Mouse (Mus musculus) midbrain, postnatal 0 days (tissue): Measurements from ENCODE around the gene Ccdc130. TPM values are rescaled to one million over a fixed set of nuclear protein-coding genes. Genes with fewer than 3 reads are reported as not detected.
"Not testable (repeated sequence)": the region's sequence is repeated elsewhere in the genome, so short reads cannot be mapped to it uniquely, and the experiment has no call there.

ENCODE experiments used
- ATAC-seq: fragments of 200-750 bp; cut with Nextera tagmentation; 2 replicates; pipeline ENCODE4 v1.8.0; 2017; ENCODE audit warnings: moderate number of reproducible peaks, mild to moderate bottlenecking, moderate TSS enrichment, moderate library complexity; ENCODE audit not compliant: low FRiP score
- DNase-seq: peaks from one replicate; pipeline ENCODE4 v3.0.0-alpha.2; 2015; ENCODE audit warnings: low spot score
- H3K27ac ChIP-seq: fragments of 300-500 bp; sonication (generic); 2 replicates; pipeline ENCODE4 v1.5.1; 2014; ENCODE audit warnings: low read depth, mild to moderate bottlenecking, low read length, mixed read lengths
- H3K27me3 ChIP-seq: fragments of 300-500 bp; sonication (generic); 2 replicates; pipeline ENCODE4 v1.6.1; 2014; ENCODE audit warnings: low read length, control low read depth, mixed read lengths; ENCODE audit not compliant: insufficient read depth
- H3K36me3 ChIP-seq: fragments of 300-500 bp; sonication (generic); 2 replicates; pipeline ENCODE4 v1.6.1; 2014; ENCODE audit warnings: low read length, control low read depth, mixed read lengths; ENCODE audit not compliant: insufficient read depth
- H3K4me1 ChIP-seq: fragments of 300-500 bp; sonication (generic); 2 replicates; pipeline ENCODE4 v1.6.1; 2014; ENCODE audit warnings: mild to moderate bottlenecking, control low read depth, antibody characterized with exemption, low read length, mixed read lengths; ENCODE audit not compliant: insufficient read depth
- H3K4me2 ChIP-seq: fragments of 300-500 bp; sonication (generic); 2 replicates; pipeline ENCODE4 v1.6.1; 2014; ENCODE audit warnings: low read depth, mild to moderate bottlenecking, low read length, mixed read lengths; ENCODE audit not compliant: poor library complexity, severe bottlenecking
- H3K4me3 ChIP-seq: fragments of 300-500 bp; sonication (generic); 2 replicates; pipeline ENCODE4 v1.5.1; 2014; ENCODE audit warnings: low read depth, mild to moderate bottlenecking, low read length, moderate library complexity
- H3K9ac ChIP-seq: fragments of 300-500 bp; sonication (generic); replicated peaks from 2 replicates; pipeline ENCODE4 v1.6.1; 2014; ENCODE audit warnings: mild to moderate bottlenecking, low read length, moderate library complexity, mixed read lengths; ENCODE audit not compliant: poor library complexity, severe bottlenecking
- H3K9me3 ChIP-seq: fragments of 300-500 bp; sonication (generic); 2 replicates; pipeline ENCODE4 v1.6.1; 2016; ENCODE audit warnings: low read length, control low read depth
- CTCF ChIP-seq: IDR thresholded peaks from 2 replicates; pipeline ENCODE4 v1.5.1; 2016; ENCODE audit warnings: antibody characterized with exemption, mild to moderate bottlenecking
- WGBS: fragments of 180-500 bp; shearing (Covaris S2); extraction: QIAGEN DNeasy Blood & Tissue Kit; methylation state at CpG from one replicate; pipeline ENCODE4 v1.1.7; 2014; 5-methylcytosine and 5-hydroxymethylcytosine counted together
- polyA plus RNA-seq: library from polyadenylated mRNA; unstranded; fragments of >200 nt; fragmentation: Nextera tagmentation; extraction: Ambion mirVana; gene quantifications from 2 replicates; pipeline ENCODE4 v1.2.1, GENCODE M21; 2015
- total RNA-seq: library from RNA; depleted of rRNA; stranded (reverse); fragments of >200 nt; gene quantifications from 2 replicates; pipeline ENCODE4 v1.2.3, GENCODE M21; 2014

Gene Ccdc130
- total and polyA plus RNA-seq, 2 experiments from 2014 or later, result 13.6 to 14.0 TPM

DNA sequence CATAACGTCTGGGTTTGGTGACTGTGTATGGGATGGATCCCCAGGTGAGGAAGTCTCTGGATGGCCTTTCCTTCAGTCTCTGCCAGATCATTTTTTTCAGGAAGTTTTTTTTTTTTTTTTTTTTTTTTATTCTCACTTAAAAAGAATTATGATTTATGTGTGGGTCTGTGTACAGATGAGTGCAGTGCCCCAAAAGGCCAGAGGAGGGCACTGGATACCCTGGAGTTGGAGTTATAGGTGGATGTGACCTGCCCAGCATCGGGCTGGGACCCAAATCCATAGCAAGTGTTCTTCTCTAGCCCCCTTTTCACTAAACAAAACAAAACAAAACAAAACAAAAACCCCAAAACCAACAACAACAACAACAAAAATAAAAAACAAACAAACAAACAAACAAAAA lies 18.7 kb upstream of the Ccdc130 start:
- DNase-seq (no peak), ATAC-seq (no peak)
- no peaks in the 10 kb centered on the region for H3K4me1 ChIP-seq
- H3K4me2 ChIP-seq, result no peak overlapping the region
- peak; percentile 54 for TF ChIP-seq CTCF
- H3K4me3 ChIP-seq, result no peak overlapping the region
- no peaks in the 10 kb centered on the region for H3K27me3 ChIP-seq
- H3K9ac ChIP-seq, result no peak overlapping the region
- H3K36me3 ChIP-seq, result no peaks in the 10 kb centered on the region
- H3K9me3 ChIP-seq, result no peaks in the 10 kb centered on the region
- no peak overlapping the region for H3K27ac ChIP-seq
- WGBS, result 60% methylated on average over 2 of the region's 2 CpGs

DNA sequence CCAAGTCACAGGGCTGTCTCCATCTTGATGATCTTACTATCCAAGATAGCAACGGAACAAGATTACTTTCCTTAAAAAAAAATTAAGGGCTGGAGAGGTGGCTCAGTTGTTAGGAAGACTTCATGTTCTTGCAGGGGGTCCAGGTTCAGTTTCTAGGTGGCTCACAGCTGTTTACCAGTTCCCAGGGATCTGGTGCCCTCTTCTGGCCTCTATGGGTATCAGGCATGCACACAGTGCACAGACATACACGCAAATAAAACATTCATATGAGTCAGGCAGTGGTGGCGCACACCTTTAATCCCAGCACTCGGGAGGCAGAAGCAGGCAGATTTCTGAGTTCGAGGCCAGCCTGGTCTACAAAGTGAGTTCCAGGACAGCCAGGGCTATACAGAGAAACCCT lies 15.5 kb upstream of the Ccdc130 start:
- H3K36me3 ChIP-seq, H3K27me3 ChIP-seq, H3K27ac ChIP-seq, H3K9me3 ChIP-seq, ATAC-seq, H3K4me1 ChIP-seq, H3K4me3 ChIP-seq, H3K9ac ChIP-seq, H3K4me2 ChIP-seq: not testable (repeated sequence)
- TF ChIP-seq CTCF, result peak; percentile 67
- peak; percentile 33 for DNase-seq
- WGBS, result 53% methylated on average over 5 of the region's 5 CpGs

DNA sequence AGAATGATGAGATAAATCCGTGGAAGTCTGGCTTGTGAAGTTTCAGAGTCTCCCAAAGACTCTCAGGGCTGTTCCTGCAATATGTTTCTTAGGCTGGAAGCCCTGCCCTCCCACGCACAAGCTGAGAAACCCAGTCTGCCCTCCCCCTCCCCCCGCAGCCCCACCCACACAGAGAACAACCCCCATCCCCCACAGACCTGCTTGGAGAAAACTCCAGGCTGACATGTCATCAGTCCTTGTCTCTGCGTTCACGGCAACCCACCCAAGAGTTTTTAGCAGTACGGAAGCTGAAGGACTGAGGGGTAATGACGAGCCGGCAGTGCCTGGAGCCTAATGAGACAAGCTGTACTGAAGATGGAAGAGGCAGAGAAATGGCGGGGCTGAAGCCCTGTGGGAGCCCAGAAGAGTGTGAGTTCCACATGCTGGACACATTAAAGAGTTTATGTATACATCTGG lies 14.5 kb upstream of the Ccdc130 start:
- H3K27me3 ChIP-seq, result no peaks in the 10 kb centered on the region
- no peak overlapping the region for H3K4me2 ChIP-seq
- H3K27ac ChIP-seq, result no peak overlapping the region; the same call in 1 of the 2 replicates
- WGBS, result 40% methylated on average over 9 of the region's 9 CpGs
- TF ChIP-seq CTCF, result no peak
- no peak for ATAC-seq
- H3K4me1 ChIP-seq, result no peaks in the 10 kb centered on the region
- no peak overlapping the region for H3K4me3 ChIP-seq
- no peak overlapping the region for H3K9ac ChIP-seq
- DNase-seq, result no peak
- H3K36me3 ChIP-seq, result no peaks in the 10 kb centered on the region
- no peaks in the 10 kb centered on the region for H3K9me3 ChIP-seq

DNA sequence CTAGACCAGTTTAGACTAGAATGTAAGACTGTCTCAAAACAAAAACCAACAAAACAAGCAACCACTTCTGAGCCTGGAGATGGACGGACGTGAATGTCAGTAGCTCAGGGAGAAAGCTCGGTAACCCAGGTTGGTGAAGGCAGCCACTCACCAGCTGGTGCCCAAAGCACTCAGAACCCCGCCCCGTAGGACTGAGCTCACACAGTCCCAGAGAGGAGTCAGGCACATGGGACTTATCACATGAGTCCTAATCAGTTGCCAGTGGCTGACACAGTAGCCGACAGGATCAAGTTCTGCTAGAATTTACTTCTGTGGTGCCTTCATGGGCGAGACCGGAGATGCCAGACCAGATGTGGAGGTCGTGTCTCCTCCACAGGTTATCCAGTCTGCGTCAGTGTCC lies 10.6 kb upstream of the Ccdc130 start:
- Histone ChIP-seq H3K9me3 (no peaks in the 10 kb centered on the region), H3K27ac (no peak overlapping the region), H3K36me3 (no peaks in the 10 kb centered on the region), H3K9ac (no peak overlapping the region), H3K4me2 (no peak overlapping the region), H3K4me1 (no peaks in the 10 kb centered on the region), H3K4me3 (no peak overlapping the region), H3K27me3 (no peaks in the 10 kb centered on the region)
- DNase-seq (no peak), ATAC-seq (no peak)
- TF ChIP-seq CTCF, result no peak
- WGBS, result 89% methylated on average over 10 of the region's 10 CpGs

DNA sequence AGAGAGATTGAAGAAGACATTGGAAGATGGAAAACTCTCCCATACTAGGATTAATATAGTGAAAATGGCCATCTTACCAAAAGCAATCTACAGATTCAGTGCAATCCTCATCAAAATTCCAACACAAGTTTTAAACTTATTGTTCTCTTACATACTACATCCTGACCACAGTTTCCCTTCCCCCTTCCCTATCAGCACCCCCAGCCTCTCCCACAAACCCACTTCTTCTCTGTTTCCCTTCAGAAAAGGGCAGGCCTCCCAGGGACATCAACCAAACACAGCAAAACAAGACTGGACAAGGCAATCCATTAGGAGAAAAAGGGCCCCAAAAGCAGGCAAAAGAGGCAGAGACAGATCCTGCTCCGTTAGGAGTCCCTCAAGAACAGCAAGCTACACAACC lies 6.3 kb upstream of the Ccdc130 start:
- ATAC-seq, result no peak
- H3K4me2 ChIP-seq, result no peak overlapping the region
- no peak for DNase-seq
- no peak overlapping the region for H3K27ac ChIP-seq
- 55% methylated on average over 1 of the region's 1 CpGs for WGBS
- no peaks in the 10 kb centered on the region for H3K36me3 ChIP-seq
- TF ChIP-seq CTCF, result no peak
- no peaks in the 10 kb centered on the region for H3K9me3 ChIP-seq
- H3K9ac ChIP-seq, result no peak overlapping the region
- no peaks in the 10 kb centered on the region for H3K4me1 ChIP-seq
- no peak overlapping the region for H3K4me3 ChIP-seq
- H3K27me3 ChIP-seq, result no peaks in the 10 kb centered on the region

DNA sequence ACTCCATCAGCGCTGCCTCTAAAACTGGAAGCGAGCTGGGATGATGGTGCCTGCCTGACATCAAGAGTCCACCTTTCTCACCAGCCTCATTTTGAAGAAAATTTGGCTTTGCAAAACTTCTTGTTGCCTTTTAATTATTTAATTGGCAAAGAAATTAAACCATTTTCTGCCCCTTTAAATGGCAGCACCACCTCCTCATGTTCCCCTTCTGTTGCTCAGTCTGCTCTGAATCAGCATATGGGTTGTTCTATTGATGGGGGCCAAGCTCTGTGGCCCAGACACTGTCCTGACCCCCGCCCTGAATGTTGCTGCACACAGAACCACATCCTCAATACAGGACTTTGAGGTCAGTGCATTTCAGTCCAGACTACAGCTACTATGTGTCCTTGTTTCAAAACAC lies 3.8 kb upstream of the Ccdc130 start:
- no peak for DNase-seq
- 80% methylated on average over 3 of the region's 3 CpGs for WGBS

More for the DNA sequence above, 3.8 kb upstream of the Ccdc130 start:
- TF ChIP-seq CTCF, result no peak
- peaks cover 6% of the 10 kb centered on the region; the same call in 1 of the 2 replicates for H3K4me1 ChIP-seq
- no peaks in the 10 kb centered on the region for H3K9me3 ChIP-seq
- H3K27ac ChIP-seq, result no peak overlapping the region
- H3K4me3 ChIP-seq, result no peak overlapping the region
- no peak for ATAC-seq
- no peaks in the 10 kb centered on the region for H3K36me3 ChIP-seq
- H3K9ac ChIP-seq, result no peak overlapping the region
- no peaks in the 10 kb centered on the region for H3K27me3 ChIP-seq
- H3K4me2 ChIP-seq, result no peak overlapping the region
